16 mouse cellular contexts compared by ENCODE assay signal in the genomic region with DNA sequence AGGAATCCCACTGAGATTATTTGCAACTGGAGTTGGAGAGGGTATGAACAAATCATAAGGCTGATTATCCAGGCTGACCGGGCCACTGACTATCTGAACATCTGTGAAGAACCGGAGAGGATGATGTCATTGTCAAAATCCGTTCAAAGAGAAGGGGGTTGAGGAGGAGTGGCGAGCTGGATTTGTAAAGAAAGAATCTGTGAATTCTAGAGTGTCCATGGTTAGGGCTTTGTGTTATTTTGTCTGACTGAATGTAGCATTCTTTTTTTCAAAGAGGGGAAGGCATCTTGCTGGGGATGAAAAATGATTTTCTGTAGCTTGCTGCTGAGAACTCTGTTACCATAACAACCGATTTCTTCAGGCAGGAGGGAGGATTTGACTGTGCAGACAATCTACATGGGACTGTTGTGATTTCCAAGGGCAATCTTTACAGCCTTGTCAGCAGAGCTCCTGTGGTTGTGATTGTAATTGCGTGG. TPM values are rescaled to one million over a fixed set of nuclear protein-coding genes. Genes with fewer than 3 reads are reported as not detected.
DNase-seq lines count a peak whose midpoint lies in the region; ATAC-seq and TF ChIP-seq lines count a peak whose summit lies in the region.
"Had no signal": no experiment of that assay in that cellular context is flagged by ENCODE, and none has a peak within 500 bp of the region (broad histone marks: within the 10 kb centered on the region; RNA-seq: fewer than 3 reads in every experiment).

No protein-coding gene starts in this region.

- no peak for TF ChIP-seq RAD21 in CH12.LX (IDR thresholded peaks at IDR 0.05; ENCODE audit: low read depth, low read length)

- peak; percentile 98 for ATAC-seq in frontal cortex, adult (ENCODE audit: low TSS enrichment)
- peak; percentile 95 for ATAC-seq in forebrain, postnatal 0 days
- ATAC-seq in midbrain, embryonic 13.5 days = peak; percentile 92
- no peak for ATAC-seq in kidney, embryonic 16.5 days (ENCODE audit: low FRiP score, low TSS enrichment)
- ATAC-seq in lung, postnatal 0 days = no peak

- H3K27ac ChIP-seq in CH12.LX (ENCODE audit: insufficient read depth, low read depth) = no peak overlapping the region
- H3K27ac ChIP-seq in forebrain, postnatal 0 days (ENCODE audit: low read depth, low read length) = peak overlapping the region; percentile 82
- peak overlapping the region; percentile 85 for H3K27ac ChIP-seq in midbrain, embryonic 13.5 days
- no peak overlapping the region for H3K27ac ChIP-seq in kidney, embryonic 16.5 days (ENCODE audit: low read length)
- H3K27ac ChIP-seq in lung, postnatal 0 days (ENCODE audit: low read length) = no peak overlapping the region

- in situ Hi-C loops in CH12.LX (cut with MboI; ENCODE audit: low pct_ligation_motif_present, low pct_unique_long_range_greater_than_20kb, low sequenced_read_pairs) = no loop called here

- TF ChIP-seq EP300 in CH12.LX (IDR thresholded peaks at IDR 0.05; ENCODE audit: low read length) = no peak
- no peak for TF ChIP-seq EP300 in lung, postnatal 0 days (IDR thresholded peaks at IDR 0.05)

- DNase-seq in frontal cortex, postnatal 14 days (ENCODE audit: low spot score in 2 of 2) = no peak
- no peak for DNase-seq in CH12.LX (ENCODE audit: extremely low read depth)
- peak; percentile 71 for DNase-seq in forebrain, postnatal 0 days
- no peak for DNase-seq in lung, postnatal 10 days
- DNase-seq in lung, postnatal 0 days (ENCODE audit: low spot score) = no peak
- DNase-seq: adrenal gland, adult 8-10 months; B cell, adult 2 months; cerebellum, adult 18-20 months; gastrocnemius, postnatal 25 days; heart, postnatal 10 days; lung, adult 2 months; spleen, adult 18-20 months had no signal

- H3K4me1 ChIP-seq in CH12.LX (ENCODE audit: control insufficient read depth in 1 of 2, insufficient read depth in 2 of 2) = no peaks in the 10 kb centered on the region; a peak in 1 of 4 replicates
- peaks cover 3% of the 10 kb centered on the region; the same call in 1 of the 2 replicates for H3K4me1 ChIP-seq in forebrain, postnatal 0 days (ENCODE audit: insufficient read depth)
- H3K4me1 ChIP-seq in midbrain, embryonic 13.5 days (replicated peaks) = peaks cover 15% of the 10 kb centered on the region
- H3K4me1 ChIP-seq in kidney, embryonic 16.5 days (ENCODE audit: insufficient read depth, low read length) = no peaks in the 10 kb centered on the region
- H3K4me1 ChIP-seq in lung, postnatal 0 days (ENCODE audit: insufficient read depth, low read depth, low read length) = no peaks in the 10 kb centered on the region

- TF ChIP-seq CTCF in CH12.LX (conservative IDR thresholded peaks at IDR 0.05 in 1 of 2, IDR thresholded peaks at IDR 0.05 in 1 of 2; ENCODE audit: low read depth in 2 of 2, low read length in 2 of 2) = no peak
- TF ChIP-seq CTCF in forebrain, postnatal 0 days (IDR thresholded peaks at IDR 0.05; ENCODE audit: low read depth) = no peak
- TF ChIP-seq CTCF in lung, postnatal 0 days (IDR thresholded peaks at IDR 0.05) = no peak

- no peaks in the 10 kb centered on the region for H3K27me3 ChIP-seq in CH12.LX (replicated peaks)
- no peaks in the 10 kb centered on the region for H3K27me3 ChIP-seq in forebrain, postnatal 0 days (ENCODE audit: insufficient read depth, low read length)
- H3K27me3 ChIP-seq in midbrain, embryonic 13.5 days = no peaks in the 10 kb centered on the region
- H3K27me3 ChIP-seq in kidney, embryonic 16.5 days (ENCODE audit: insufficient read depth, low read length) = no peaks in the 10 kb centered on the region
- H3K27me3 ChIP-seq in lung, postnatal 0 days (replicated peaks; ENCODE audit: insufficient read depth, low read length) = no peaks in the 10 kb centered on the region

- H3K9ac ChIP-seq in CH12.LX (ENCODE audit: insufficient read depth, low read depth) = no peak overlapping the region
- peak overlapping the region; percentile 4; the same call in 1 of the 2 replicates for H3K9ac ChIP-seq in forebrain, postnatal 0 days
- H3K9ac ChIP-seq in midbrain, embryonic 13.5 days (replicated peaks) = no peak overlapping the region
- no peak overlapping the region for H3K9ac ChIP-seq in kidney, embryonic 16.5 days (replicated peaks; ENCODE audit: low read length)
- no peak overlapping the region for H3K9ac ChIP-seq in lung, postnatal 0 days (replicated peaks; ENCODE audit: low read depth)

- dilution Hi-C loops in CH12.LX (cut with MboI; ENCODE audit: extremely low pct_ligation_motif_present, extremely low pct_unique_long_range_greater_than_20kb, low sequenced_read_pairs) = no loop called here

- no peaks in the 10 kb centered on the region for H3K79me2 ChIP-seq in CH12.LX (replicated peaks; ENCODE audit: control insufficient read depth, extremely low read depth, insufficient read depth, poor library complexity, severe bottlenecking)

- 24% methylated on average over 6 of the region's 6 CpGs for WGBS in forebrain, postnatal 0 days
- 15% methylated on average over 6 of the region's 6 CpGs for WGBS in midbrain, embryonic 13.5 days
- 60% methylated on average over 6 of the region's 6 CpGs for WGBS in kidney, embryonic 16.5 days
- WGBS in lung, postnatal 0 days = 46% methylated on average over 6 of the region's 6 CpGs

- H3K4me3 ChIP-seq in CH12.LX (replicated peaks in 1 of 3; ENCODE audit: low read depth in 2 of 3, low read length in 2 of 3, poor library complexity in 1 of 3) = no peak overlapping the region
- H3K4me3 ChIP-seq in forebrain, postnatal 0 days (ENCODE audit: low read depth, low read length) = no peak overlapping the region
- no peak overlapping the region for H3K4me3 ChIP-seq in midbrain, embryonic 13.5 days (replicated peaks)
- H3K4me3 ChIP-seq in kidney, embryonic 16.5 days (ENCODE audit: low read length) = no peak overlapping the region
- no peak overlapping the region for H3K4me3 ChIP-seq in lung, postnatal 0 days (ENCODE audit: low read depth, low read length)

- H3K4me2 ChIP-seq in CH12.LX (ENCODE audit: insufficient read depth, low read depth, poor library complexity, severe bottlenecking) = peak overlapping the region; percentile 53; the same call in 1 of the 2 replicates
- H3K4me2 ChIP-seq in forebrain, postnatal 0 days (ENCODE audit: low read depth) = 0 out of 2 replicates have a peak overlapping the region, but pooled peaks have one; percentile 9
- H3K4me2 ChIP-seq in midbrain, embryonic 13.5 days (replicated peaks) = peak overlapping the region; percentile 33
- H3K4me2 ChIP-seq in kidney, embryonic 16.5 days (replicated peaks; ENCODE audit: low read depth, low read length) = no peak overlapping the region
- H3K4me2 ChIP-seq in lung, postnatal 0 days (replicated peaks; ENCODE audit: low read depth, low read length) = no peak overlapping the region

- TF ChIP-seq POLR2A in CH12.LX (IDR thresholded peaks at IDR 0.05; ENCODE audit: low read depth, low read length) = no peak

- H3K9me3 ChIP-seq in CH12.LX (replicated peaks; ENCODE audit: low read length) = no peaks in the 10 kb centered on the region
- no peaks in the 10 kb centered on the region for H3K9me3 ChIP-seq in forebrain, postnatal 0 days (ENCODE audit: low read length)
- H3K9me3 ChIP-seq in midbrain, embryonic 13.5 days = no peaks in the 10 kb centered on the region
- H3K9me3 ChIP-seq in kidney, embryonic 16.5 days (ENCODE audit: low read length) = no peaks in the 10 kb centered on the region
- no peaks in the 10 kb centered on the region for H3K9me3 ChIP-seq in lung, postnatal 0 days (ENCODE audit: low read length)

- H3K36me3 ChIP-seq in CH12.LX (replicated peaks in 1 of 2; ENCODE audit: control insufficient read depth in 1 of 2, insufficient read depth in 1 of 2, low read length in 1 of 2) = no peaks in the 10 kb centered on the region
- H3K36me3 ChIP-seq in forebrain, postnatal 0 days (ENCODE audit: insufficient read depth) = no peaks in the 10 kb centered on the region
- H3K36me3 ChIP-seq in midbrain, embryonic 13.5 days = no peaks in the 10 kb centered on the region
- no peaks in the 10 kb centered on the region for H3K36me3 ChIP-seq in kidney, embryonic 16.5 days (ENCODE audit: insufficient read depth, low read length)
- H3K36me3 ChIP-seq in lung, postnatal 0 days (ENCODE audit: insufficient read depth, low read length) = no peaks in the 10 kb centered on the region

TF ChIP-seq in CH12.LX, 34 proteins besides CTCF, POLR2A, EP300 and RAD21:
- TF ChIP-seq ETS1 (conservative IDR thresholded peaks at IDR 0.05; ENCODE audit: low read depth, low read length) (no peak), IRF4 (IDR thresholded peaks at IDR 0.05; ENCODE audit: low read depth, low read length) (no peak), MXI1 (IDR thresholded peaks at IDR 0.05; ENCODE audit: low read depth, low read length) (no peak), BHLHE40 (IDR thresholded peaks at IDR 0.05; ENCODE audit: low read depth, low read length) (no peak), MAX (IDR thresholded peaks at IDR 0.05; ENCODE audit: low read length) (no peak), PAX5 (IDR thresholded peaks at IDR 0.05; ENCODE audit: low read length) (no peak), MAZ (IDR thresholded peaks at IDR 0.05; ENCODE audit: low read depth, low read length) (no peak), CHD2 (IDR thresholded peaks at IDR 0.05; ENCODE audit: low read length) (no peak)
TF ChIP-seq in CH12.LX: peak in this region for 0.

RNA-seq across cellular contexts. Expression of a gene that starts 28.6 kb away (rescaled TPM):
- not detected in 2 replicates for total RNA-seq in CH12.LX (2012; rRNA removed)
- total RNA-seq in CH12.LX (2014; rRNA removed) = not detected in 2 replicates
- polyA plus RNA-seq in CH12.LX (2012; ENCODE audit: insufficient read length, low read depth) = not detected in 2 replicates
- 1.6 and 3.2 TPM in 2 replicates for total RNA-seq in forebrain, postnatal 0 days (2014; rRNA removed)
- polyA plus RNA-seq in forebrain, postnatal 0 days (2015; fragmentation: Nextera tagmentation; extraction: Ambion mirVana) = 1.1 and 3.1 TPM in 2 replicates
- 0.47 and 0.54 TPM in 2 replicates for polyA plus RNA-seq in midbrain, embryonic 13.5 days (2015; fragmentation: Nextera tagmentation; extraction: Ambion mirVana)
- 0.21 and 0.26 TPM in 2 replicates for polyA plus RNA-seq in kidney, embryonic 16.5 days (2015; fragmentation: Nextera tagmentation; extraction: Ambion mirVana)
- polyA plus RNA-seq in lung, postnatal 0 days (2015; fragmentation: Nextera tagmentation; extraction: Ambion mirVana) = not detected in 2 replicates
- polyA plus RNA-seq: kidney, embryonic 14.5 days had no signal

Comparison
In these comparisons a context has a peak if more than half of its experiments do, and no peak if none do; other contexts are left out.
1. ATAC-seq: peak in frontal cortex, adult (single experiment), forebrain, postnatal 0 days (single experiment) and midbrain, embryonic 13.5 days (single experiment); none in kidney, embryonic 16.5 days (single experiment) and lung, postnatal 0 days (single experiment).
2. H3K27ac ChIP-seq: peak in forebrain, postnatal 0 days (single experiment) and midbrain, embryonic 13.5 days (single experiment); none in CH12.LX (single experiment), kidney, embryonic 16.5 days (single experiment) and lung, postnatal 0 days (single experiment).
3. H3K4me2 ChIP-seq: peak in CH12.LX (single experiment), forebrain, postnatal 0 days (single experiment) and midbrain, embryonic 13.5 days (single experiment); none in kidney, embryonic 16.5 days (single experiment) and lung, postnatal 0 days (single experiment).